Mouse (Mus musculus) bone marrow macrophage, adult 2 months (primary cell): Measurements from ENCODE around the gene H60c. TPM values are rescaled to one million over a fixed set of nuclear protein-coding genes. Genes with fewer than 3 reads are reported as not detected.
"Not testable (repeated sequence)": the region's sequence is repeated elsewhere in the genome, so short reads cannot be mapped to it uniquely, and the experiment has no call there.

Experiments used
- H3K27ac ChIP-seq: 2 replicates; pipeline ENCODE4 v1.5.1; 2012; ENCODE audit warnings: low read depth, low read length; ENCODE audit not compliant: insufficient read depth
- H3K4me1 ChIP-seq: 2 replicates; pipeline ENCODE4 v1.6.1; 2012; ENCODE audit warnings: low read length; ENCODE audit not compliant: control insufficient read depth, insufficient read depth
- H3K4me3 ChIP-seq: 2 replicates; pipeline ENCODE4 v1.5.1; 2012; ENCODE audit warnings: mild to moderate bottlenecking, low read length, moderate library complexity; ENCODE audit not compliant: insufficient read depth
- CTCF ChIP-seq: IDR thresholded peaks from 2 replicates; pipeline ENCODE4 v1.5.1; 2012; ENCODE audit warnings: low read depth, mild to moderate bottlenecking, low read length, moderate library complexity
- POLR2A ChIP-seq: IDR thresholded peaks from 2 replicates; pipeline ENCODE4 v1.6.1; 2012; ENCODE audit warnings: mild to moderate bottlenecking, low read depth, low read length, borderline replicate concordance
- polyA plus RNA-seq: library from polyadenylated mRNA; stranded (reverse); fragments of >200 nt; gene quantifications from 2 replicates; pipeline ENCODE4 v1.2.4, GENCODE M21; 2012; ENCODE audit not compliant: missing spikeins, insufficient read depth, insufficient read length

Gene H60c
- polyA plus RNA-seq, 1 experiment = not detected

DNA sequence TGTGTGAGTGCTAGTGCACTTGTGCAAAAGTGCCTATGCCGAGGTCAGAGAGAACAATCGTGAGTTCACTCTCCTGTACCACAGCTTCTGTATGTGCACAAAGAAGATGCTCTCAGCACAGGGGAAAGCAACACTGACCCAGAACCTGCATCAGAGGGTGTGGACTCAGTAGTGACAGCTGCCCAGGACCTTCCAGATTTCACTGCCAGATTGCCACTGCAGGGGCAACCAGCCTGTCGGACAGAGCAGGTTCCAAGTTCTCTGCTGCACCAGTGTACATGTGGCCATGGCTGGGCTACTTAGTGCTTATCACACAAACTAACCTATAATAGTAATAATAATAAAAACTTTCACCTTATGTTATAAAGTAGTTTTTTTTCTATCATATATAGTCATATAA is 10.2 kb downstream of the H60c start:
- Histone ChIP-seq H3K27ac (no peak overlapping the region), H3K4me3 (no peak overlapping the region), H3K4me1 (no peaks in the 10 kb centered on the region)
- no peak for TF ChIP-seq CTCF
- TF ChIP-seq POLR2A = no peak

GRCm38 (mm10) chr10:3238436-3238835 is 29.1 kb downstream of the H60c start:
- not testable (repeated sequence) for H3K27ac ChIP-seq, H3K4me1 ChIP-seq, H3K4me3 ChIP-seq

GRCm38 (mm10) chr10:3236638-3237270 is 30.8 kb downstream of the H60c start:
- H3K4me1 ChIP-seq = no peaks in the 10 kb centered on the region
- TF ChIP-seq POLR2A = no peak
- no peak for TF ChIP-seq CTCF
- no peak overlapping the region for H3K27ac ChIP-seq
- no peak overlapping the region for H3K4me3 ChIP-seq

- Histone ChIP-seq H3K27ac (no peak overlapping the region), H3K4me1 (no peaks in the 10 kb centered on the region), H3K4me3 (no peak overlapping the region)
- no peak for TF ChIP-seq POLR2A
- TF ChIP-seq CTCF = no peak
Observed at GRCm38 (mm10) chr10:3228447-3229195, 39.0 kb downstream of the H60c start.

Other genes with a start within 250 kb of the H60c start
- gene Ppp1r14c, start 98.3 kb upstream of the H60c start, polyA plus RNA-seq = 0.46 TPM in 1 of 2 replicates, not detected in the other